Mouse (Mus musculus) heart, adult 2 months (tissue): ENCODE results near the gene Rhof.

Experiments used
- CTCF ChIP-seq: fragments of 200-600 bp; IDR thresholded peaks from 2 replicates; pipeline ENCODE4 v1.8.1; 2022; ENCODE audit warnings: antibody characterized with exemption, mild to moderate bottlenecking, moderate library complexity
- EP300 ChIP-seq: fragments of 200-500 bp; IDR thresholded peaks from 2 replicates; pipeline ENCODE4 v1.6.1; 2011; ENCODE audit warnings: low read depth, low read length, control low read depth; ENCODE audit not compliant: insufficient read depth
- POLR2A ChIP-seq: fragments of 200-500 bp; IDR thresholded peaks from 2 replicates; pipeline ENCODE4 v1.6.1; 2011; ENCODE audit warnings: mild to moderate bottlenecking, low read depth, low read length, control low read depth; ENCODE audit not compliant: insufficient read depth

DNA sequence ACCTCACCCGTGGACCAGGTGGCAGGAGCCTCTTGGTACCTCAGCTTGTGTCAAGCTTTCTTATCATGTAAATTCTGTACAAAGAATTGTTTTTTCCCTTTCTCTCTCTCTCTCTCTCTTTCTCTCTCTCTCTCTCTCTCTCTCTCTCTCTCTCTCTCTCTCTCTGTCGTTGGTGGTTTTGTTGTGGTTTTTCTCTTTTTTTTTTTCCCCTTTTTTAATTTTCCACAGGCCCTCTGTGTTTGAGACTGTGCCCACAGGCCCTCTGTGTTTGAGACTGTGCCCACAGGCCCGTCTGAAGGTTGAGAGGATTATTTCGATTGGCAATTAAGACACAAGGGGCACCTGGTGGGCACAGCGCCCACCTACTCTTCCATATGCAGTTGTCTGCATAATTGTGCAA is 35.1 kb upstream of the Rhof start:
- TF ChIP-seq CTCF = no peak
- TF ChIP-seq POLR2A = no peak
- no peak for TF ChIP-seq EP300
